Mouse (Mus musculus): ENCODE results near the gene Dnajc2. TPM values are rescaled to one million over a fixed set of nuclear protein-coding genes. Genes with fewer than 3 reads are reported as not detected.

The Dnajc2 gene
- polyA plus RNA-seq, 1 experiment from 2014 or later, result 47.5 TPM

GRCm38 (mm10) chr5:21736046-21736445 is 49.0 kb downstream of the Dnajc2 start:
- ATAC-seq (replicated peaks; ENCODE audit: extremely low read depth, insufficient read depth, low FRiP score), result no peak
- no peak overlapping the region for H3K9ac ChIP-seq (ENCODE audit: low read length)
- H3K27me3 ChIP-seq (ENCODE audit: control insufficient read depth, insufficient read depth, low read length), result no peaks in the 10 kb centered on the region
- 81% methylated on average over 11 of the region's 11 CpGs for WGBS
- H3K4me1 ChIP-seq (ENCODE audit: control insufficient read depth, insufficient read depth, low read length), result peaks cover 14% of the 10 kb centered on the region
- no peak overlapping the region for H3K27ac ChIP-seq (ENCODE audit: low read length)
- no peak overlapping the region for H3K4me2 ChIP-seq (ENCODE audit: low read depth, low read length)
- H3K4me3 ChIP-seq (ENCODE audit: low read length), result no peak overlapping the region
- no peaks in the 10 kb centered on the region for H3K9me3 ChIP-seq (replicated peaks; ENCODE audit: control insufficient read depth, low read length)
- H3K36me3 ChIP-seq (ENCODE audit: control insufficient read depth, insufficient read depth), result peaks cover 13% of the 10 kb centered on the region

- Histone ChIP-seq H3K4me3 (ENCODE audit: low read length) (peak overlapping the region; percentile 45), H3K9me3 (replicated peaks; ENCODE audit: control insufficient read depth, low read length) (no peaks in the 10 kb centered on the region), H3K9ac (ENCODE audit: low read length) (peak overlapping the region; percentile 57), H3K27me3 (ENCODE audit: control insufficient read depth, insufficient read depth, low read length) (no peaks in the 10 kb centered on the region), H3K4me1 (ENCODE audit: control insufficient read depth, insufficient read depth, low read length) (peaks cover 14% of the 10 kb centered on the region), H3K36me3 (ENCODE audit: control insufficient read depth, insufficient read depth) (peaks cover 10% of the 10 kb centered on the region), H3K4me2 (ENCODE audit: low read depth, low read length) (peak overlapping the region; percentile 51), H3K27ac (ENCODE audit: low read length) (no peak overlapping the region)
- WGBS, result 27% methylated on average over 10 of the region's 10 CpGs
- peak; percentile 28; the same call in 1 of the 2 replicates for ATAC-seq (replicated peaks; ENCODE audit: extremely low read depth, insufficient read depth, low FRiP score)
Measured at GRCm38 (mm10) chr5:21735584-21735983, 49.5 kb downstream of the Dnajc2 start.

- H3K27ac ChIP-seq (ENCODE audit: low read length), result no peak overlapping the region
- no peaks in the 10 kb centered on the region for H3K9me3 ChIP-seq (replicated peaks; ENCODE audit: control insufficient read depth, low read length)
- H3K4me2 ChIP-seq (ENCODE audit: low read depth, low read length), result peak overlapping the region; percentile 51
- WGBS, result 65% methylated on average over 20 of the region's 20 CpGs
- H3K4me1 ChIP-seq (ENCODE audit: control insufficient read depth, insufficient read depth, low read length), result peaks cover 14% of the 10 kb centered on the region
- H3K4me3 ChIP-seq (ENCODE audit: low read length), result peak overlapping the region; percentile 45
- H3K27me3 ChIP-seq (ENCODE audit: control insufficient read depth, insufficient read depth, low read length), result no peaks in the 10 kb centered on the region
- peak overlapping the region; percentile 57 for H3K9ac ChIP-seq (ENCODE audit: low read length)
- ATAC-seq (replicated peaks; ENCODE audit: extremely low read depth, insufficient read depth, low FRiP score), result no peak
- H3K36me3 ChIP-seq (ENCODE audit: control insufficient read depth, insufficient read depth), result peaks cover 7% of the 10 kb centered on the region
Measured at GRCm38 (mm10) chr5:21735100-21735499, 50.0 kb downstream of the Dnajc2 start.

- H3K9me3 ChIP-seq (replicated peaks; ENCODE audit: control insufficient read depth, low read length), result no peaks in the 10 kb centered on the region
- peak; percentile 84 for ATAC-seq (replicated peaks; ENCODE audit: extremely low read depth, insufficient read depth, low FRiP score)
- no peaks in the 10 kb centered on the region for H3K27me3 ChIP-seq (ENCODE audit: control insufficient read depth, insufficient read depth, low read length)
- WGBS, result 22% methylated on average over 8 of the region's 8 CpGs
- no peaks in the 10 kb centered on the region for H3K36me3 ChIP-seq (ENCODE audit: control insufficient read depth, insufficient read depth)
- H3K4me3 ChIP-seq (ENCODE audit: low read length), result no peak overlapping the region
- peak overlapping the region; percentile 15; the same call in 1 of the 2 replicates for H3K4me2 ChIP-seq (ENCODE audit: low read depth, low read length)
- H3K27ac ChIP-seq (ENCODE audit: low read length), result peak overlapping the region; percentile 79
- peaks cover 8% of the 10 kb centered on the region for H3K4me1 ChIP-seq (ENCODE audit: control insufficient read depth, insufficient read depth, low read length)
- peak overlapping the region; percentile 36 for H3K9ac ChIP-seq (ENCODE audit: low read length)
Measured at GRCm38 (mm10) chr5:21732930-21733329, 52.1 kb downstream of the Dnajc2 start.

- no peak overlapping the region for H3K4me3 ChIP-seq (ENCODE audit: low read length)
- peaks cover 3% of the 10 kb centered on the region; the same call in 1 of the 2 replicates for H3K4me1 ChIP-seq (ENCODE audit: control insufficient read depth, insufficient read depth, low read length)
- H3K27ac ChIP-seq (ENCODE audit: low read length), result peak overlapping the region; percentile 79
- no peaks in the 10 kb centered on the region for H3K36me3 ChIP-seq (ENCODE audit: control insufficient read depth, insufficient read depth)
- 51% methylated on average over 3 of the region's 3 CpGs for WGBS
- H3K9ac ChIP-seq (ENCODE audit: low read length), result no peak overlapping the region; the same call in 1 of the 2 replicates
- no peaks in the 10 kb centered on the region for H3K9me3 ChIP-seq (replicated peaks; ENCODE audit: control insufficient read depth, low read length)
- no peak for ATAC-seq (replicated peaks; ENCODE audit: extremely low read depth, insufficient read depth, low FRiP score)
- H3K27me3 ChIP-seq (ENCODE audit: control insufficient read depth, insufficient read depth, low read length), result no peaks in the 10 kb centered on the region
- peak overlapping the region; percentile 15; the same call in 1 of the 2 replicates for H3K4me2 ChIP-seq (ENCODE audit: low read depth, low read length)
Measured at GRCm38 (mm10) chr5:21732177-21732911, 52.7 kb downstream of the Dnajc2 start.

- Histone ChIP-seq H3K9ac (ENCODE audit: low read length) (no peak overlapping the region), H3K4me3 (ENCODE audit: low read length) (no peak overlapping the region), H3K27me3 (ENCODE audit: control insufficient read depth, insufficient read depth, low read length) (no peaks in the 10 kb centered on the region), H3K27ac (ENCODE audit: low read length) (no peak overlapping the region), H3K4me1 (ENCODE audit: control insufficient read depth, insufficient read depth, low read length) (peaks cover 8% of the 10 kb centered on the region), H3K9me3 (replicated peaks; ENCODE audit: control insufficient read depth, low read length) (no peaks in the 10 kb centered on the region), H3K36me3 (ENCODE audit: control insufficient read depth, insufficient read depth) (no peaks in the 10 kb centered on the region), H3K4me2 (ENCODE audit: low read depth, low read length) (no peak overlapping the region)
- ATAC-seq (replicated peaks; ENCODE audit: extremely low read depth, insufficient read depth, low FRiP score), result no peak
- 72% methylated on average over 5 of the region's 5 CpGs for WGBS
Measured at GRCm38 (mm10) chr5:21729107-21729506, 55.9 kb downstream of the Dnajc2 start.

- WGBS, result 32% methylated on average over 7 of the region's 7 CpGs
- no peak for ATAC-seq (replicated peaks; ENCODE audit: extremely low read depth, insufficient read depth, low FRiP score)
- no peak overlapping the region; the same call in 1 of the 2 replicates for H3K4me2 ChIP-seq (ENCODE audit: low read depth, low read length)
Measured at GRCm38 (mm10) chr5:21724872-21725271, 60.2 kb downstream of the Dnajc2 start.

GRCm38 (mm10) chr5:21724427-21724826 is 60.6 kb downstream of the Dnajc2 start:
- H3K4me2 ChIP-seq (ENCODE audit: low read depth, low read length), result no peak overlapping the region
- WGBS, result 67% methylated on average over 1 of the region's 1 CpGs
- ATAC-seq (replicated peaks; ENCODE audit: extremely low read depth, insufficient read depth, low FRiP score), result no peak
- peak overlapping the region; percentile 74 for H3K27ac ChIP-seq (ENCODE audit: low read length)
- H3K9ac ChIP-seq (ENCODE audit: low read length), result no peak overlapping the region; the same call in 1 of the 2 replicates
- H3K27me3 ChIP-seq (ENCODE audit: control insufficient read depth, insufficient read depth, low read length), result no peaks in the 10 kb centered on the region
- peaks cover 5% of the 10 kb centered on the region for H3K4me1 ChIP-seq (ENCODE audit: control insufficient read depth, insufficient read depth, low read length)
- no peak overlapping the region for H3K4me3 ChIP-seq (ENCODE audit: low read length)
- H3K36me3 ChIP-seq (ENCODE audit: control insufficient read depth, insufficient read depth), result no peaks in the 10 kb centered on the region
- no peaks in the 10 kb centered on the region for H3K9me3 ChIP-seq (replicated peaks; ENCODE audit: control insufficient read depth, low read length)

More at GRCm38 (mm10) chr5:21724872-21725271, 60.2 kb downstream of the Dnajc2 start:
- no peaks in the 10 kb centered on the region for H3K27me3 ChIP-seq (ENCODE audit: control insufficient read depth, insufficient read depth, low read length)
- H3K9me3 ChIP-seq (replicated peaks; ENCODE audit: control insufficient read depth, low read length), result no peaks in the 10 kb centered on the region
- H3K27ac ChIP-seq (ENCODE audit: low read length), result peak overlapping the region; percentile 74
- H3K36me3 ChIP-seq (ENCODE audit: control insufficient read depth, insufficient read depth), result no peaks in the 10 kb centered on the region
- H3K4me1 ChIP-seq (ENCODE audit: control insufficient read depth, insufficient read depth, low read length), result peaks cover 5% of the 10 kb centered on the region
- peak overlapping the region; percentile 29; the same call in 1 of the 2 replicates for H3K9ac ChIP-seq (ENCODE audit: low read length)
- no peak overlapping the region for H3K4me3 ChIP-seq (ENCODE audit: low read length)

GRCm38 (mm10) chr5:21719209-21719608 is 65.8 kb downstream of the Dnajc2 start:
- no peaks in the 10 kb centered on the region for H3K4me1 ChIP-seq (ENCODE audit: control insufficient read depth, insufficient read depth, low read length)
- H3K36me3 ChIP-seq (ENCODE audit: control insufficient read depth, insufficient read depth), result no peaks in the 10 kb centered on the region
- 90% methylated on average over 2 of the region's 2 CpGs for WGBS
- no peak overlapping the region for H3K4me2 ChIP-seq (ENCODE audit: low read depth, low read length)
- H3K4me3 ChIP-seq (ENCODE audit: low read length), result no peak overlapping the region
- no peak overlapping the region for H3K9ac ChIP-seq (ENCODE audit: low read length)
- ATAC-seq (replicated peaks; ENCODE audit: extremely low read depth, insufficient read depth, low FRiP score), result no peak
- H3K27ac ChIP-seq (ENCODE audit: low read length), result no peak overlapping the region
- H3K9me3 ChIP-seq (replicated peaks; ENCODE audit: control insufficient read depth, low read length), result no peaks in the 10 kb centered on the region
- no peaks in the 10 kb centered on the region for H3K27me3 ChIP-seq (ENCODE audit: control insufficient read depth, insufficient read depth, low read length)

All from heart, embryonic 16.5 days (tissue).